Mouse (Mus musculus): Measurements from ENCODE around the gene Babam2. TPM values are rescaled to one million over a fixed set of nuclear protein-coding genes. Genes with fewer than 3 reads are reported as not detected.
A peak's percentile ranks its signal among the peaks of the same experiment; 100 is the strongest.

Babam2 gene
- 58.7 and 61.4 TPM in 2 replicates for polyA plus RNA-seq (2012; rRNA removed)

DNA sequence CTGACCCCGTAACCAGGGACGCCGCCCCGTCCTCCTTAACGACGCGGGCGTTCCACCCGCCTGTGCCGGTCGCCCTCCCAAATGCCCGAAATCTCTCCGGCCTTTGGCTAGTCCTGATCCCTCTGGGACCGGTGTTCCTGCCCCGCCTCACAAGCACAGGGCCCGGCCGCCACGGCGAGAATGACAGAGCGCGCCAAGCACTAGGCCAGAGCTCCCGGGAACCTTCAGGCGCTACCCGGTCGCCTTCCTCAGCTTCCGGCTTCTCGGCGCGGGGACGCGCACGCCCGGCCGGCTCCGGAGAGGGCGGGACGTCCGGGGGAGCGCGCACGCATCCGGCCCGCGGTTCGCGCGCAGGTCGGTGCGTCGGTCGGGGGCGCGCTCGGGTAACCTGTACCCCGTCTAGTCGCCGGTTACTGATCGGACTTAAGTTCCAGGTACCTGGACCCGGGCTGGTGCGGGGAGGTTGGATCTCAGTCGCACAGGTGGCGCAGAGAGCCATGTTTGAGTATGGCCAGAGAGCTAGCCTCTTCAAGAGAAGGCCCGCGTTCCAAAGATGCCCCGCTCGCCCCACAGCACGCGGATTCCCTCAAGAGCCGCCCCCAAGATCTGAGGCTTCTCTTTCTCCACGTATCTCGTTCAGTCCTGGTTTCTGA lies at the start of gene Babam2:
Gene Babam2 (plus strand): TSS at position 41 of the 653 bp plus-strand sequence.
- peak; percentile 91 for DNase-seq (ENCODE audit: low spot score)

GRCm38 (mm10) chr5:31650518-31651288 lies 46.8 kb upstream of the Babam2 start:
- DNase-seq (ENCODE audit: low spot score) = no peak

- no peak for DNase-seq (ENCODE audit: low spot score)
These were observed 41.7 kb upstream of the Babam2 start for GRCm38 (mm10) chr5:31655688-31656190.

DNA sequence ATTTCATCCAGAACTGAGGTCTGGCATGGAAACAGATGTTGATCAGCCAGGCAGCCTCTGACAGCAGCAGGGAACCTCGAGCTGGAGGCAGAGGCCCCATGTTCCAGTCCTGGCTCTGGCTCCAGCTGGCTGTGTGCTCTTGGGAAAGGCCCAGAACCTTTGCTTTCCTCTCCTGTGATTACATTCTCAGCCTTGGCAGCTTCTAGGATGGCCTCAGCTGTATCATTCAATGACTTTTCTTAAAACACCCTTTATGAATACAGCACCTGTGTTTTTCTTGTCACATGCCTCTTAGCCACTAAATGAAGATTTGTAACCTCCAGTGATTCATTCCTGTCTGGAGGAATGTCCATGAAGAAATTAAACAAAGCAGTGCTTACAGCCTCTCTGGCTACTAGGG lies 31.3 kb upstream of the Babam2 start:
- DNase-seq (ENCODE audit: low spot score) = no peak

DNA sequence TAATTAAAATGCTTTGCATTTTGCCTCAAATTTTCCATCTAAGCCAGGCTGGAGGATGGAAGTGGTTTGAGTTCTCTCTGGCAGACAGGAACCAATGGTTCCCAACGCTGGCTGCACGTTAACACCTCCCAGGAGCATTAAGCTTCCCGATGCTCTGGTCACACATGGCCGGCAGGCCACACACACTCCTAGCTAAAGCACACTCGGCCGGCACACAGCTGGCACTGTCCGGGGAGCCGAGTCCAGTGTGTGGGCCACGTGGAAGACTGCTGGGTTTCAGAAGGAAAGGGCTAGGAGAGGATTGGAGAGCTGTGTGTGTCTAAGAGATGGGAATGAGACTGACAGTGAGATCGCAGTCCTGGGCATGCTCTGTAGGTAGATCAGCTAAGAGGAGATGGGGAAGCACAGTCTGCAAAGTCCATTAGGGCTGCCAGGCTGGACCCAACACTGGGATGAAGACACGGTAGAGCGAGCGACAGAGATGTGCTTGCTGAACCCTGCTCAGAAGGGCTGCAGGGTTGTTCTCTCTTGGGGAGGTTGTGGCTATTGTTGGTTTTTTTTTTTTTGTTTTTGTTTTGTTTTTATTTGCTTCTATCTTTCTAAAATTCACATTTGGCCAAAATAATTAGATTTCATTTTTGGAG lies 29.0 kb upstream of the Babam2 start:
- no peak for DNase-seq (ENCODE audit: low spot score)

- DNase-seq (ENCODE audit: low spot score) = no peak
These were observed 27.5 kb upstream of the Babam2 start for GRCm38 (mm10) chr5:31669984-31670383.

DNA sequence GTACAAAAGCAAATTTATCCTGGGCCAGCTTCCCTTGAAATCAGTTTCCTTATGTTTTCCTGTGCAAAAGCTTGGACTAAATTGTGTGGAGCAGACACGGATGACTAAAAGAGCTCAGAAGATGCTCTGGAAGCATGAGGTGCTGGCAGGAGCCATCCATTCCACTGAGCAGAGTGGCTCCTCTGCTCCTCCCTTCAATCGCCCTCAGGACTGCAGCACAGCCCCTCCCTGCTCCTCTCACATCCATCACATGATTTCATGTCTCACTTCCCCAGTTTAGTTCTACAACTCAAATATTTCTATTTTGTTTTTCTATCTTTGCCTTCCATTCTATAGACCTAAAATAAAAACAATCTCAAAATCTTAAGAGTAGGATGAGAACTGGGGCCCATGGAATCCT lies 26.3 kb upstream of the Babam2 start:
- DNase-seq (ENCODE audit: low spot score) = no peak

GRCm38 (mm10) chr5:31673431-31673830 lies 24.1 kb upstream of the Babam2 start:
- DNase-seq (ENCODE audit: low spot score) = no peak

- no peak for DNase-seq (ENCODE audit: low spot score)
These were observed 19.5 kb upstream of the Babam2 start for GRCm38 (mm10) chr5:31678000-31678399.

DNA sequence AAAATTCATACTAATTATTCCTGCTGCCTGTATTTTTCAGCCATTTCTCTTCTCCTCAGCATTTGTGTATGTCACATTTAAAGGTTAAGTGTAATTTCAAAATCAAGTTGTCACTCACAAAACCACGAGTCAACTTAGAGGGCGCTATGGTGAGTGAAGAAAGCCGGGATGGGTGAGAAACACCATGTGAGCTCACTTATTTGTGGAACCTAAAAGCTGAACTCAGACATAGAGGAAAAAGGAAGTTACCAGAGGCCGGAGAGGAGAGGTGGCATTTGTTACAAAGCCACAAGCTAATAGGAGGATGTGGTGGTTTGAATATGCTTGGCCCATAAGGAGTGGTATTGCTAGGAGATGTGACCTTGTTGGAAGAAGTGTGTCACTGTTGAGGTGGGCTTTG lies 17.3 kb upstream of the Babam2 start:
- DNase-seq (ENCODE audit: low spot score) = no peak

GRCm38 (mm10) chr5:31682305-31682704 lies 15.2 kb upstream of the Babam2 start:
- DNase-seq (ENCODE audit: low spot score) = no peak

- no peak for DNase-seq (ENCODE audit: low spot score)
These were observed 11.4 kb upstream of the Babam2 start for GRCm38 (mm10) chr5:31686040-31686439.

DNA sequence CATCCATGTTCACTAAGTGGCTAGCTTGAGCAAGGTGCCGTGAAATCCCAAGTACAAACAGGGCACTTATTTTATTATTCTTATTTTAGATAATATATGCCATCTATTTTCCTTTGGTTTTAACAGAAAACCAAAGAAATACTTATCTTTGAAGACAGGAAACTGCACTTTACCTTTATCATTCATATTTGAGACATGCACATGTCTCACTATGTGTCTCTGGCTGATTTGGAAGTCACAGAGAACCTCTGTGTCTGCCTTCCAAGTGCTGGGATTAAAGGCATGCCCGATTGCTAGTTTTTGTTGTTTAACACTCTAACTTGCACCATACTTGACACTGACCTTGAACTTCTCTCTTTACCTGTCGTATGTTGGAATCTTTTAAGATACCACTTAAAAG lies 9.5 kb upstream of the Babam2 start:
- no peak for DNase-seq (ENCODE audit: low spot score)

- no peak for DNase-seq (ENCODE audit: low spot score)
These were observed 4.3 kb upstream of the Babam2 start for GRCm38 (mm10) chr5:31693191-31693590.

DNA sequence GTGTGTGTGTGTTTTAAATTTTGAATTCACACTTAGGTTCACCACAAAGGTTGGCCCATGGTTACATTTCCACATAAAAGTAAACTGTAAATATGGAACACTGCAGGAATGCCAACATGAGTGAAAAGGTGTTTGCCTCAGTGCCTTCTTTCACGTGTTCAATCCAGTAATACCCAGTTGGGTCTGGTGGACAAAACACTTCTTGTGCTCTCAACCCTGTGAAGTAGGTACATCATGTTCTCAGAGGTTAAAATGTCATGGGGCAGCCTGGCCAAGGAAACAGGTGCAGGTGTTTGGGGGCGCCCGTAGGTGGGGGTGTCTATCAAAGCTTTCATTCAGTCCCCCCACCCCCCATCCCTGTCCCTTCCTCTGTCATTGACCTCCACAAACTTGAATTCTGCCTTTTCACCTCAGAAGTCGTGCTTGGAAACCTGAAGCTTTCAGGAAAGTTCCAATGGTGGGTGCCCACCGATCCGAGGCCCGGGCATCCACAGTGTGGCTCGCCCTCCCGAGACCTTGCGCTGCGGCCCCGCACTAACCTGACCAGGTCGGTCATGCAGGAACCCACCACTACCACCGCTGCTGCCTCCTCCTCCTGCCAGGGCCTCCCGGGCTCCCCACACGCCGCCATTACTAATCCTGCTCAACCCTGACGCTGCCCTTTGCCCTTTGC lies 377 bp upstream of the Babam2 start, which contains the start of gene Rbks:
Gene Rbks (minus strand): TSS at position 657 of the 673 bp plus-strand sequence.
- no peak for DNase-seq (ENCODE audit: low spot score)

DNA sequence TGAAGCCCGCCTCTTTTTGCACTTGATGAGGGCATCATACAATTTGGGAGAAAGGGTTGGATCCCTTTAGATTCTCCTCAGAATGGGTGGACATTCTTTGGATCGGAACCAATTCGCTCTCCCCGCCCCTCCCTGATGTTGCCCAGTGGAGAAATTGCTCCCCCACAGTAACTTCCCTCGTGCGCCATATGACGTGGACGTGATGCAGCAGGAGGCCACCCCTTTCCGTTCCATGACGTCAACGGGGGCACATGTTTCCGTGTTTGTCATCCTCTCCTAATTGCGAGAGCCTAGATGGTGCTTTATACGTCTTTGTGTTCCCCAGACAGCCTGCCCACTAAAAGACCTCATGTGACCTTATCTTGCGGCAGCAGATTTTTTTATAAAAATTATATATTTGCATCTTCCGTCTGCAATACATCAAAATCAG lies 828 bp downstream of the Babam2 start:
- peak; percentile 56 for DNase-seq (ENCODE audit: low spot score)

GRCm38 (mm10) chr5:31698931-31699330 lies 1.4 kb downstream of the Babam2 start:
- DNase-seq (ENCODE audit: low spot score) = no peak

DNA sequence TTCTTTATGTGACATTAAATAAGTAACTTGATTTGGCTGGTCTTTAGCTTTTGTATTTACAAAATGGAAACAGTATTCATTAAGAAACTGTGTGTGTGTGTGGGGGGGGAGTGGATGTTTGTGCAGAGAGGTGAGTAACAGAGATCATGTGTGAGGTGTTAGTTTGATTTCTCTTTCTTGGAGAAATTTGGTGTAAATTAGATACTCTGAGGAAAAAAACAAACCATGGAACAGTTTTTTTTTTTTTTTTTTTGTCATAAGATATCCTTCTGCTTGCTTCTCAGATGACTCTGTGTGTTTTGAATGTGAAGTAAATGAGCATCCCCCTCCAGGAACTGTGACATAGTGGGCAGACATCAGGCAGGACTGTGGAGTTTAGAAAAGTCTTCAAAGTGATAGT lies 1.9 kb downstream of the Babam2 start:
- no peak for DNase-seq (ENCODE audit: low spot score)

DNA sequence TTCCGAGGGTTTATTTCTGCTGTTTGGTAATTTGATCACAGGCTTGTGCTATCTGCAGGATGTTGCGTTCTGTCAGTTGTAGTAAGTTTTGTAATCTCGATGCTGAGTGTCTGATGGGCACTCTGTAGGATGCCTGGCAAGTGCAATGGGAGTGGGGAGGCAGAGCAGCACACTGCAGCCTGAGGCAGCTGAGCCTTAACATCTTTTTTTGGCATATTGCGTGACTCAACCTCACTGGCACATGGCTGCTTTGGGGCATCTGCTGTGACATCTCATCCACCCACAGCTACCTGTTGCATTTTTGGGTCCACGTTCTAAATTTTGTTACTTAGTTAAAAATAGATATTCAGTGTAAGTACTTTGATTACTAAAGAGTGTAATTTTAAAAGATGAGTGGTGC lies 7.5 kb downstream of the Babam2 start:
- no peak for DNase-seq (ENCODE audit: low spot score)

DNA sequence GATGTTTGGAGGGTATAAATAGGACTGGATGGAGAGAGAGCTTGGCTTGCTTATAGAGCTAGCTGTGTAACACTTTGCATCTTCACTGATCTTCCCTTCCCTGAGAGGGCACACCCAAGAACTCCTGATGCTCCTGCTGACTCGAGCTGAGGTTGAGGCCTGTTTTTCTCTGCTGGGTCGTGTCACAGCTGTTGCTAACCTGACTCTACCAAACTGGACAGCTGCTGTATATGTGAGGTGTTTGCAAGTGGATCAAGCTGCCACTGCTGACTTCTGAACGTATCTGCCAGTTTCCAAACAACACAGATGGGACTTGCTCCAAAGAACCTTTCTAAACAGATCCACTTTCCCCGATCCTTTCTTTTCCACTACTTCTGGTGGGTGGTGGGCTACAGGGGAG lies 9.3 kb downstream of the Babam2 start:
- DNase-seq (ENCODE audit: low spot score) = no peak

DNA sequence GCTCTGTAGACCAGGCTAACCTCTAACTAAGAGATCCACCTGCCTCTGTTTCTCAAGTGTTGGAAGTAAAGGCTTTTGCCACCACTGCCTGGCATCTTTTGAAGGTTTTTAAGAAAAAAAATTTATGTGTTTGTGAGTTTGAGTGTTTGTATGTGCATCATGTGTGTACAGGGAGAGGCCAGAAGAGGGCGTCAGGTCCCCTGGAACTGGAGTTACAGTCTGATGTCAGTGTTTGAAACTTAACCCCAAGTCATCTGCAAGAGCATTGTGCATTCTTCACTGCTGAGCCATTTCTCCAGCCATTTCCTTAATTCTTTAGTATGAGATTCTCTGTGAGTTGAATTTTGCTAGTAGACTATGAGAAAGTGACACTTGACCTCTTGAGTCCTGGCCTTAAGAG lies 11.9 kb downstream of the Babam2 start:
- no peak for DNase-seq (ENCODE audit: low spot score)

- no peak for DNase-seq (ENCODE audit: low spot score)
These were observed 15.8 kb downstream of the Babam2 start for GRCm38 (mm10) chr5:31713280-31713711.

Measured in urinary bladder, adult 2 months (tissue).